Mouse (Mus musculus) myocyte (in vitro differentiated cells): ENCODE results near the gene Ndc1.

Source experiments
- POLR2A ChIP-seq: IDR thresholded peaks from one replicate; pipeline ENCODE4 v1.6.1; 2011; ENCODE audit warnings: low read depth, mild to moderate bottlenecking, control low read depth, moderate library complexity; ENCODE audit not compliant: insufficient read length
- USF1 ChIP-seq: IDR thresholded peaks from one replicate; pipeline ENCODE4 v1.6.1; 2011; ENCODE audit warnings: low read depth, mild to moderate bottlenecking, control low read depth, moderate library complexity

DNA sequence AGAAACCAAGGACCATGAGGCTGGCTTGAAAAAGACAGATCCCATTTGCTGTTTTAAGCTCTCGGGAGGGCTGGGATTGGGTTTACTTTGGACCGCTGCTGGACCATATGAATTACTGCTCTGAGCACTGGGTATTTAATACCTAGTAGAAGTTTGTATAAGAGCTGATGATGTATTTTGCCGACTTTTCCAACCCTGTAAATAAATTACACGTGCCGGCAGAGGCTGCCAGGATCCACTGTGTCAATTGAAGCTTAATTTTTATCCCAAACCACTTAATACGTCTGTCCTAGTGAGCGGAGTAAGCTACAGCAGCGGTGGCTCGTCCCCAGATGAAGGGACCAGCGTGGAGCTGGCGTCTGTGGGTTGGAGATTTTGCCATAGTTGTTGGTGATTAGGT is 74.7 kb downstream of the Ndc1 start:
- TF ChIP-seq USF1 (no peak), POLR2A (no peak)
